Mouse (Mus musculus) liver, embryonic 14.5 days (tissue): ENCODE measurements at regions not wholly inside any gene's neighbourhood (a gene's known extent, or its start where the extent isn't known, plus 50 kb on each side); places are given as distances from the start of the nearest gene placed in this dataset.

Experiments
- ATAC-seq: fragments of 200-750 bp; cut with Nextera tagmentation; 2 replicates; pipeline ENCODE4 v1.8.0; 2017; ENCODE audit warnings: moderate number of reproducible peaks, mild to moderate bottlenecking, moderate library complexity; ENCODE audit not compliant: insufficient read depth
- DNase-seq, 3 experiments: peaks; one replicate each; pipeline ENCODE4 v3.0.0-alpha.2; 2012 to 2013; ENCODE audit warnings: low read depth in 3 of 3, low spot score in 3 of 3
- H3K27ac ChIP-seq: fragments of 300-500 bp; sonication (generic); 2 replicates; pipeline ENCODE4 v1.5.1; 2014; ENCODE audit warnings: moderate library complexity, mild to moderate bottlenecking, control low read depth, inconsistent platforms
- H3K27me3 ChIP-seq: fragments of 300-500 bp; sonication (generic); 2 replicates; pipeline ENCODE4 v1.6.1; 2014; ENCODE audit warnings: mild to moderate bottlenecking, low read length, moderate library complexity; ENCODE audit not compliant: control insufficient read depth, insufficient read depth
- H3K36me3 ChIP-seq: fragments of 300-500 bp; sonication (generic); replicated peaks from 2 replicates; pipeline ENCODE4 v1.6.1; 2014; ENCODE audit warnings: low read depth; ENCODE audit not compliant: control insufficient read depth, insufficient read depth
- H3K4me1 ChIP-seq, 2 experiments: fragments of 200-500 bp in 1 of 2; fragments of 300-500 bp in 1 of 2; sonication (generic) in 1 of 2; replicated peaks; 2 replicates each; pipeline ENCODE4 v1.6.1; 2012 to 2014; ENCODE audit warnings: antibody characterized with exemption in 1 of 2, inconsistent platforms in 1 of 2, low read length in 1 of 2; ENCODE audit not compliant: control insufficient read depth in 2 of 2, insufficient read depth in 2 of 2
- H3K4me2 ChIP-seq: fragments of 300-500 bp; sonication (generic); 2 replicates; pipeline ENCODE4 v1.6.1; 2014; ENCODE audit warnings: low read depth, mild to moderate bottlenecking, control low read depth, moderate library complexity
- H3K4me3 ChIP-seq, 2 experiments: fragments of 200-500 bp in 1 of 2; fragments of 300-500 bp in 1 of 2; sonication (generic) in 1 of 2; 2 replicates each; pipeline ENCODE4 v1.5.1; 2012 to 2014; ENCODE audit warnings: low read depth in 2 of 2, low read length in 2 of 2, mild to moderate bottlenecking in 2 of 2, control low read depth in 1 of 2, inconsistent platforms in 1 of 2, moderate library complexity in 1 of 2; ENCODE audit not compliant: insufficient read depth in 1 of 2
- H3K9ac ChIP-seq: fragments of 300-500 bp; sonication (generic); replicated peaks from 2 replicates; pipeline ENCODE4 v1.6.1; 2014; ENCODE audit warnings: mild to moderate bottlenecking, control low read depth, moderate library complexity
- H3K9me3 ChIP-seq: fragments of 300-500 bp; sonication (generic); 2 replicates; pipeline ENCODE4 v1.6.1; 2016; ENCODE audit warnings: low read length, mixed read lengths; ENCODE audit not compliant: control insufficient read depth
- CTCF ChIP-seq: IDR thresholded peaks from 2 replicates; pipeline ENCODE4 v1.5.1; 2016; ENCODE audit warnings: antibody characterized with exemption, low read depth, control low read depth
- EP300 ChIP-seq: IDR thresholded peaks from 2 replicates; pipeline ENCODE4 v1.6.1; 2016; ENCODE audit warnings: antibody characterized with exemption, low read depth
- WGBS: fragments of 180-500 bp; shearing (Covaris S2); extraction: QIAGEN DNeasy Blood & Tissue Kit; methylation state at CpG from one replicate; pipeline ENCODE4 v1.1.7; 2014; ENCODE audit not compliant: insufficient replicate concordance; 5-methylcytosine and 5-hydroxymethylcytosine counted together

- H3K27ac ChIP-seq: no peak overlapping the region
- 63% methylated on average over 3 of the region's 3 CpGs for WGBS
- no peaks in the 10 kb centered on the region for H3K36me3 ChIP-seq
- ATAC-seq (no peak), DNase-seq (no peak)
- no peaks in the 10 kb centered on the region for H3K27me3 ChIP-seq
- H3K4me2 ChIP-seq: no peak overlapping the region
- no peak for TF ChIP-seq EP300
- no peak for TF ChIP-seq CTCF
- no peaks in the 10 kb centered on the region for H3K4me1 ChIP-seq
- H3K9ac ChIP-seq: no peak overlapping the region
- H3K9me3 ChIP-seq: no peaks in the 10 kb centered on the region
- H3K4me3 ChIP-seq: no peak overlapping the region
These were observed 168.2 kb upstream of the Sptlc3 start for GRCm38 (mm10) chr2:139325501-139325900.

GRCm38 (mm10) chr2:139334681-139335080 is 159.0 kb upstream of the Sptlc3 start:
- Histone ChIP-seq H3K9me3 (no peaks in the 10 kb centered on the region), H3K36me3 (no peaks in the 10 kb centered on the region), H3K9ac (no peak overlapping the region), H3K4me2 (no peak overlapping the region), H3K27me3 (no peaks in the 10 kb centered on the region), H3K4me1 (no peaks in the 10 kb centered on the region), H3K27ac (no peak overlapping the region), H3K4me3 (no peak overlapping the region)
- TF ChIP-seq EP300 (no peak), CTCF (no peak)
- DNase-seq: no peak
- no peak for ATAC-seq
- WGBS: 42% methylated on average over 1 of the region's 1 CpGs

GRCm38 (mm10) chr2:139338240-139338639 is 155.5 kb upstream of the Sptlc3 start:
- no peak for DNase-seq
- Histone ChIP-seq H3K4me2 (no peak overlapping the region), H3K9me3 (no peaks in the 10 kb centered on the region), H3K4me3 (no peak overlapping the region), H3K27me3 (no peaks in the 10 kb centered on the region), H3K36me3 (no peaks in the 10 kb centered on the region), H3K27ac (no peak overlapping the region), H3K9ac (no peak overlapping the region), H3K4me1 (no peaks in the 10 kb centered on the region)
- 53% methylated on average over 4 of the region's 4 CpGs for WGBS
- ATAC-seq: no peak
- TF ChIP-seq EP300 (no peak), CTCF (no peak)

- TF ChIP-seq CTCF (no peak), EP300 (no peak)
- Histone ChIP-seq H3K9me3 (no peaks in the 10 kb centered on the region), H3K27me3 (no peaks in the 10 kb centered on the region), H3K9ac (no peak overlapping the region), H3K4me2 (no peak overlapping the region), H3K4me1 (no peaks in the 10 kb centered on the region), H3K27ac (no peak overlapping the region), H3K36me3 (no peaks in the 10 kb centered on the region), H3K4me3 (no peak overlapping the region)
- DNase-seq: no peak
- 47% methylated on average over 3 of the region's 3 CpGs for WGBS
- ATAC-seq: no peak
These were observed 137.3 kb upstream of the Sptlc3 start for GRCm38 (mm10) chr2:139356280-139357010.

- TF ChIP-seq CTCF (no peak), EP300 (no peak)
- Histone ChIP-seq H3K4me2 (no peak overlapping the region), H3K9me3 (no peaks in the 10 kb centered on the region), H3K27me3 (no peaks in the 10 kb centered on the region), H3K9ac (no peak overlapping the region), H3K36me3 (no peaks in the 10 kb centered on the region), H3K4me1 (no peaks in the 10 kb centered on the region), H3K4me3 (no peak overlapping the region), H3K27ac (no peak overlapping the region)
- DNase-seq (no peak), ATAC-seq (no peak)
- WGBS: 67% methylated on average over 1 of the region's 1 CpGs
These were observed 131.4 kb upstream of the Sptlc3 start for GRCm38 (mm10) chr2:139362245-139362847.
